Mouse (Mus musculus) frontal cortex, adult (tissue): ENCODE results near the gene Ppp2r5e.

Experiments
- ATAC-seq: cut with Nextera tagmentation; 2 replicates; pipeline ENCODE4 v1.9.2; 2017; ENCODE audit warnings: mild to moderate bottlenecking, moderate library complexity, mixed read lengths; ENCODE audit not compliant: low TSS enrichment

The Ppp2r5e gene

DNA sequence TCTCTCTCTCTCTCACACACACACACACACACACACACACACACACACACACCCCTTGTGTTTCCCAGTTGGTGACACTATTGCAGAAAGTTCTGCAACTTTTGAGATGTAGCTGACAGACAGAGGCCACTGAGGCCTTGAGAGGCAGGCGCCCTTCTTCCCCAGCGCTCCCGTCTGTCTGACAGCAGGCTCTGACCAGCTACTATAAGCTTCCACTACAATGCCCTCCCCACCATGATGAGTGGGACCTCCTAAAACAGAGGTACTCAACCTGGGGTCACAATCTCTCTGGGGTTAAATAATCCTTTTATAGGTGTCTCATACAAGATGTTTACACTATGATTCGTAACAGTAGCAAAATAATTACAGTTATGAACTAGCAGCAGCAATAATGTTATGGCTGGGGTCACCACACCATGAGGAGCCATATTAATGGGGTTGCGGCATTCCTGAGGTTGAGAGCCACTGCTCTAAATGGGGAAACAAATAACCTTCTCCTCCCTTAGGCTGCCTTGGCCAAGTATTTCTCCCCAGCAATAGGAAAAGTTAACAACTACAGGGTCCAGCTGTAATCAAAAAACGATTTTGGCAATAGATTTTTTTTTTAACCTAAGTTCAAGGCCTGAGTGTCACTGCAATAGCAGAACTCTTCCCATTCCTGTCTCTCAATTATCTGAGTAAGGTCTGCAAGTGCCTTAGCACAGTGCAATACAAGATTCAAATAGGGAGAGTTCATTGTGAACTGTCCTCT is 58.2 kb downstream of the Ppp2r5e start:
- no peak for ATAC-seq

GRCm38 (mm10) chr12:75537019-75537672 is 58.9 kb downstream of the Ppp2r5e start:
- ATAC-seq, result no peak

- peak; percentile 28; the same call in 1 of the 2 replicates for ATAC-seq
Observed at GRCm38 (mm10) chr12:75536566-75536965, 59.5 kb downstream of the Ppp2r5e start.

DNA sequence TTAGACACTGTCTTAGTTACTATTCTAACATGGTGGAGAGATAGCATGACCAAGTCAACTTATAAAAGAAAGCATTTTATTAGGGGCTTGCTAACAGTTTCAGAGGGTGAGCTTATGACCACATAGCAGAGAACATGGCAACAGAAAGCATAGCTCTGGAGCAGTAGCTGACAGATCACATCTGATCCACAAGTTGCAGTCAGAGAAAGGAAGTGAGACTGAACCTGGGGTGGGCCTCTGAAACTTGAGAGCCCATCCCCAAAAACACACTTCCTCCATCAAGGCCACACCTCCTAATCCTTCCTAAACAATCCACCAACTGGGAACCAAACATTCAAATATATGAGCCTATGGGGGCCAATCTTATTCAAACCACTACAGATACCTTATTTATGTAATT is 62.9 kb downstream of the Ppp2r5e start:
- ATAC-seq, result no peak

- ATAC-seq, result no peak
Observed at GRCm38 (mm10) chr12:75531895-75532294, 64.2 kb downstream of the Ppp2r5e start.

- peak; percentile 65 for ATAC-seq
Observed at GRCm38 (mm10) chr12:75528857-75529808, 66.9 kb downstream of the Ppp2r5e start.

- no peak for ATAC-seq
Observed at GRCm38 (mm10) chr12:75528300-75528699, 67.7 kb downstream of the Ppp2r5e start.

GRCm38 (mm10) chr12:75524199-75524598 is 71.8 kb downstream of the Ppp2r5e start:
- no peak for ATAC-seq

DNA sequence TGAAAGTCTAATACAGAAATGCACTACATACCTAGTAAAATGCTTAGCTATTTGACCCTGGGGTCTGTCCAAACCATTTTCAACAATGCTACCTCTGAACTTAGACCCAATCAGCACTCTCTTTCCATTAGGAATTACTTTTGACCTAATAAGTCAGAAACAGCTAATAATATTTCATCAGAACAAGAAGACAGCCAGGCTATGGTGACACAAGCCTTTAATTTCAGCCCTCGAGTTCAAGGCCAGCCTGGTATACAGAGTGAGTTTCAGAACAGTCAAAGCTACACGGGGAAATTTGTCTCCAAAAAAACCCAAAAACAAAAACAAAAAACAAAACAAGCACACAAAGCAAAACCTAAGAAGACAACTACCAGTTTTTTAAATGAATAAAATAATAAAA is 73.1 kb downstream of the Ppp2r5e start:
- no peak for ATAC-seq

- no peak for ATAC-seq
Observed at GRCm38 (mm10) chr12:75522360-75522759, 73.7 kb downstream of the Ppp2r5e start.

GRCm38 (mm10) chr12:75520395-75520794 is 75.7 kb downstream of the Ppp2r5e start:
- no peak for ATAC-seq

DNA sequence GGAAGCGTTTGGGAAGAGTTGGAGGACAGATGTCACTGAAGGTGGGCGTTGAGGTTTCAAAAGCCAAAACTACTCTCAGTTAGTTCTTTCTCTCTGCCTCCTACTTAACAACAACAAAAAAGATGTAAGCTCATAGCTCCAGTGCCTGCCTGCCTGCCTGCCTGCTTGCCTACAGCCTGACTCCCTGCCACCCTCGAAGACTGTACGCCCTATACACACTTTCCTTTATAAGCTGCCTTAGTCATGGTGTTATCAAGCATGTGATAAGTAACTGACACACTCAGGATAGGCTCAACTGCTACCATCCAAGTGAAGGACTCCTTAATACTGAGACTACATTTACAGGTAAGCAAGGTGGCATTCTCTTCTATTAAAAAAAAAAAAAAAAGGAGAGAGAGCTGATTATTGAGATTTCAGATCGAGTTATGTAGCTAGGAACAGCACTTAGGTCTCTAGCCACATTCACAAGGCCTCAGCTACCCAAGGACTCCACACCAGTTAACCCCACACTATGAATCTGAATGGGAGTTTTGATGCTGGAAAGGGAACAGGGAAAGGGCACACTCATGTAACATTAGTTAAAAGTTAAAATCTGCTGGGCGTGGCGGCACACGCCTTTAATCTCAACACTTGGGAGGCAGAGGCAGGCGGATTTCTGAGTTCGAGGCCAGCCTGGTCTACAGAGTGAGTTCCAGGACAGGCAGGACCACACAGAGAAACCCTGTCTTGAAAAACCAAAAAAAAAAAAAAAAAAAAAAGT is 76.7 kb downstream of the Ppp2r5e start:
- peak; percentile 86 for ATAC-seq

- no peak for ATAC-seq
Observed at GRCm38 (mm10) chr12:75515301-75515906, 80.6 kb downstream of the Ppp2r5e start.

DNA sequence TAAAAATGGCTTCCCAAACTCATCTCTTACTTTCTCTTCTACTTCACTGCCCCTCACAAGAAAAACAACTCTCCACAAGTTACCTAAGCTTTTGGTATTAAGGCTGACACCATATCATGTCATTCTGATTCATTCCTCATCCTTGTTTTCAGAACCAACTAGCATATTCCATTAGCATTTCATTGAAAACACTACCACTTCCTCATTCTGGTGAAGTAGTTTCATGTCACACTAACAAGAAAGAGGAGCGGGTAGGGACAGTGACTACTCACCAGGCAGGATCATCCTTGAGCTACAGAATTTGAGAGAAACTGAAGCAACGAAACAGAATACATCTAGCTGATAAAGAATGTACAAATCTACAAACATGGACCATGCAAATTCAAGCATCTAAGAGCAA is 84.5 kb downstream of the Ppp2r5e start:
- no peak for ATAC-seq

GRCm38 (mm10) chr12:75504991-75505650 is 90.9 kb downstream of the Ppp2r5e start:
- ATAC-seq, result no peak

GRCm38 (mm10) chr12:75502664-75503063 is 93.4 kb downstream of the Ppp2r5e start:
- no peak for ATAC-seq

DNA sequence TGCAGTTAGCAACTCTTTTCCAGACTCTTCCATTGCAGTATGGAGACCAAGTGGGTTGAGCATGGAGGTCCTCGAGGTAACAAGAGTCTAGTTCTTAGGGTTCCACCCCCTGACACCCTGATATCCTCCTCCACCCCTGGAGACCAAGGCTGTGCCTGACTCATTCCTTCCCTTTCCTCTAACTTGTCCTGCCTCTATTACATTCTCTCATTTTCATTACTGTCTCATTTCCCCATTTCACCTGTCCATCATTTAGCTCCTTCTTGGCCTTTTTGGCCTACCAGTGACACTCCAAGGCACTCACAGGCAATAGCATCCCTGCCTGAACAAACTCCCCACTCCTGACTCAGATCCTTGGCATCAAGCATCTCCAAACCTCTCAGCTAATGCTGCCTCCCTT is 98.3 kb downstream of the Ppp2r5e start:
- ATAC-seq, result no peak

GRCm38 (mm10) chr12:75495636-75496035 is 100.4 kb downstream of the Ppp2r5e start:
- no peak for ATAC-seq

DNA sequence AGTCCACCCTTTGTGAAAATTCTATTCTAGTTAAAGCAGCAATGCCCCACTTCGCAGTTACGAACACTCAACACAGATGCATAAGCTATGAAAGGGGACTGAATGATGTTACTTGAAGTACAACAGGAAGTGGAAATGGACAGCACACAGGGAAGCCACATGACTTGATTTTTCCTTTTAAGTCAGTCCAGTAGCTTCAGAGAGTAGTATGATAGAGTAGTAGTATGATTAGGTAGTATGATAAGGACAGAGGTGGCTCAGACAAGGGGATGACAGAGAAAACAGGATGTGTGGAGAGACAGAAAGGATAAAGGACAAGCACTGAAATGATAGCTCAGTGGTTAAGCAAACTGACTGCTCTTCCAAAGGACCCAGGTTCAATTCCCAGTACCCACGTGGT is 101.4 kb downstream of the Ppp2r5e start:
- no peak for ATAC-seq

GRCm38 (mm10) chr12:75492549-75493327 is 103.3 kb downstream of the Ppp2r5e start:
- no peak for ATAC-seq
